In the genomic region with DNA sequence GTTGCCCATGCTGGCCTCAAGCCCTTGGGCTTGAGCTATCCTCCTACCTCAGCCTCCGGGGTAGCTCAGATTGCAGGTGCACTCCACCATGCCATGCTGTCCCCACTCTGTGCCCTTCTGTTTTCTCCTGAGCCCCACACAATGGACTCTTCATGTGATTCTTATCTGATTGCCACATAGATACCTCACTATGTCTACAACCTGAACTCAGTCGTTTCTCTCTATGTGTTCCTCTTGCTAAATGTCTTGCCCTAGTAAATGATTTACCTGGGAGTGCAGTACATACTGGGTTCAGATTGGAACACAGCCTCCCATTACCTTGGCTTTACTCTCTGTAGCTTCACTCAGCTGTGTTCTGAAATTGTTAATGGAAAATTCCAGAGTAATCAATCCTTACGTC, we compare ENCODE assay signal across 23 mouse cellular contexts. TPM values are rescaled to one million over a fixed set of nuclear protein-coding genes. Genes with fewer than 3 reads are reported as not detected.
A peak's percentile ranks its signal among the peaks of the same experiment; 100 is the strongest.
DNase-seq lines count a peak whose midpoint lies in the region; ATAC-seq and TF ChIP-seq lines count a peak whose summit lies in the region.
"Had no signal": no experiment of that assay in that cellular context is flagged by ENCODE, and none has a peak within 500 bp of the region (broad histone marks: within the 10 kb centered on the region; RNA-seq: fewer than 3 reads in every experiment).

No protein-coding gene starts in this region.

- peak overlapping the region; percentile 71 for H3K27ac ChIP-seq in lung, embryonic 14.5 days (ENCODE audit: low read depth)
- 0 out of 2 replicates have a peak overlapping the region, but pooled peaks have one; percentile 7 for H3K27ac ChIP-seq in intestine, embryonic 16.5 days (ENCODE audit: low read length)
- H3K27ac ChIP-seq in kidney, postnatal 0 days: 0 out of 2 replicates have a peak overlapping the region, but pooled peaks have one; percentile 19
- H3K27ac ChIP-seq in liver, embryonic 16.5 days (ENCODE audit: low read length): peak overlapping the region; percentile 88
- no peak overlapping the region for H3K27ac ChIP-seq in hindbrain, embryonic 10.5 days
- H3K27ac ChIP-seq: forebrain, embryonic 10.5 days; gastrocnemius, adult 2 months; hindbrain, embryonic 13.5 days; layer of hippocampus, adult 2 months; limb, embryonic 15.5 days; midbrain, embryonic 13.5 days; neural tube, embryonic 13.5 days had no signal

- no peaks in the 10 kb centered on the region for H3K9me3 ChIP-seq in lung, embryonic 14.5 days (ENCODE audit: low read depth, low read length)
- H3K9me3 ChIP-seq in intestine, embryonic 16.5 days (ENCODE audit: control insufficient read depth, low read length): no peaks in the 10 kb centered on the region
- no peaks in the 10 kb centered on the region for H3K9me3 ChIP-seq in kidney, postnatal 0 days (replicated peaks; ENCODE audit: low read length)
- H3K9me3 ChIP-seq in liver, embryonic 16.5 days (replicated peaks; ENCODE audit: control insufficient read depth, low read length): no peaks in the 10 kb centered on the region
- no peaks in the 10 kb centered on the region for H3K9me3 ChIP-seq in hindbrain, embryonic 10.5 days
- H3K9me3 ChIP-seq: heart, embryonic 12.5 days; limb, embryonic 15.5 days; midbrain, embryonic 13.5 days; neural tube, embryonic 13.5 days had no signal

- DNase-seq in lung, embryonic 14.5 days: peak; percentile 19
- DNase-seq in lung, postnatal 4 days: no peak
- DNase-seq in kidney, postnatal 0 days (ENCODE audit: low spot score): no peak
- DNase-seq in hindbrain, embryonic 10.5 days (ENCODE audit: low spot score): no peak
- no peak for DNase-seq in right cerebral cortex, postnatal 10 days (ENCODE audit: low spot score in 2 of 2)
- DNase-seq in ovary, postnatal 14 days (ENCODE audit: low spot score): no peak
- DNase-seq: B cell, adult 2 months; cerebellum, adult 11-12 months; cerebellum, postnatal 36 days; forebrain, postnatal 0 days; gastrocnemius, adult 2 months; heart, postnatal 14 days; layer of hippocampus, postnatal 36 days had no signal

- H3K4me3 ChIP-seq in lung, embryonic 14.5 days (ENCODE audit: low read depth, low read length): no peak overlapping the region
- H3K4me3 ChIP-seq in intestine, embryonic 16.5 days (ENCODE audit: low read length): no peak overlapping the region
- no peak overlapping the region for H3K4me3 ChIP-seq in kidney, postnatal 0 days (replicated peaks; ENCODE audit: low read depth, low read length)
- no peak overlapping the region for H3K4me3 ChIP-seq in liver, embryonic 16.5 days (ENCODE audit: low read depth, low read length)
- H3K4me3 ChIP-seq in hindbrain, embryonic 10.5 days: no peak overlapping the region
- H3K4me3 ChIP-seq: forebrain, embryonic 10.5 days; gastrocnemius, adult 2 months; heart, embryonic 12.5 days; hindbrain, embryonic 13.5 days; layer of hippocampus, adult 2 months; limb, embryonic 15.5 days; midbrain, embryonic 13.5 days; neural tube, embryonic 13.5 days had no signal

- no peaks in the 10 kb centered on the region for H3K4me1 ChIP-seq in lung, embryonic 14.5 days (ENCODE audit: insufficient read depth)
- H3K4me1 ChIP-seq in intestine, embryonic 16.5 days (ENCODE audit: control insufficient read depth, insufficient read depth, low read length): peaks cover 7% of the 10 kb centered on the region
- peaks cover 7% of the 10 kb centered on the region; the same call in 1 of the 2 replicates for H3K4me1 ChIP-seq in kidney, postnatal 0 days (replicated peaks; ENCODE audit: insufficient read depth, low read length)
- H3K4me1 ChIP-seq in liver, embryonic 16.5 days (ENCODE audit: control insufficient read depth, low read depth, low read length): no peaks in the 10 kb centered on the region; the same call in 1 of the 2 replicates
- H3K4me1 ChIP-seq in hindbrain, embryonic 10.5 days (replicated peaks): peaks cover 7% of the 10 kb centered on the region; the same call in 1 of the 2 replicates
- H3K4me1 ChIP-seq: hindbrain, embryonic 13.5 days; limb, embryonic 15.5 days; midbrain, embryonic 13.5 days; neural tube, embryonic 13.5 days had no signal

- WGBS in lung, embryonic 14.5 days: 50% methylated on average over 3 of the region's 3 CpGs
- WGBS in intestine, embryonic 16.5 days: 58% methylated on average over 3 of the region's 3 CpGs
- 72% methylated on average over 3 of the region's 3 CpGs for WGBS in kidney, postnatal 0 days
- 62% methylated on average over 3 of the region's 3 CpGs for WGBS in liver, embryonic 16.5 days (ENCODE audit: insufficient replicate concordance)
- WGBS in hindbrain, embryonic 10.5 days: 89% methylated on average over 3 of the region's 3 CpGs

- no peak overlapping the region for H3K4me2 ChIP-seq in lung, embryonic 14.5 days
- no peak overlapping the region for H3K4me2 ChIP-seq in intestine, embryonic 16.5 days (ENCODE audit: low read depth, low read length)
- H3K4me2 ChIP-seq in kidney, postnatal 0 days (ENCODE audit: low read length): no peak overlapping the region
- H3K4me2 ChIP-seq in liver, embryonic 16.5 days (ENCODE audit: low read depth, low read length): no peak overlapping the region
- H3K4me2 ChIP-seq: heart, embryonic 12.5 days; hindbrain, embryonic 13.5 days; limb, embryonic 15.5 days; midbrain, embryonic 13.5 days; neural tube, embryonic 13.5 days had no signal

- TF ChIP-seq CTCF in lung, embryonic 14.5 days (IDR thresholded peaks at IDR 0.05; ENCODE audit: low read depth): no peak
- no peak for TF ChIP-seq CTCF in kidney, postnatal 0 days (IDR thresholded peaks at IDR 0.05; ENCODE audit: low read depth)

- no peak overlapping the region for H3K9ac ChIP-seq in lung, embryonic 14.5 days
- H3K9ac ChIP-seq in intestine, embryonic 16.5 days (ENCODE audit: low read depth, low read length): no peak overlapping the region
- no peak overlapping the region for H3K9ac ChIP-seq in kidney, postnatal 0 days (ENCODE audit: low read depth, low read length)
- H3K9ac ChIP-seq in liver, embryonic 16.5 days (ENCODE audit: low read depth, low read length): no peak overlapping the region
- H3K9ac ChIP-seq: forebrain, postnatal 0 days; heart, embryonic 12.5 days; hindbrain, embryonic 13.5 days; limb, embryonic 15.5 days; midbrain, embryonic 13.5 days; neural tube, embryonic 13.5 days had no signal

- no peaks in the 10 kb centered on the region for H3K27me3 ChIP-seq in lung, embryonic 14.5 days (ENCODE audit: insufficient read depth, low read length)
- no peaks in the 10 kb centered on the region for H3K27me3 ChIP-seq in intestine, embryonic 16.5 days (replicated peaks; ENCODE audit: control insufficient read depth, insufficient read depth, low read length)
- H3K27me3 ChIP-seq in kidney, postnatal 0 days (ENCODE audit: insufficient read depth, low read length): no peaks in the 10 kb centered on the region
- H3K27me3 ChIP-seq in liver, embryonic 16.5 days (ENCODE audit: control insufficient read depth, insufficient read depth, low read depth, low read length): no peaks in the 10 kb centered on the region
- H3K27me3 ChIP-seq in hindbrain, embryonic 10.5 days (ENCODE audit: insufficient read depth, poor library complexity, severe bottlenecking): no peaks in the 10 kb centered on the region
- H3K27me3 ChIP-seq: heart, embryonic 12.5 days; hindbrain, embryonic 13.5 days; limb, embryonic 15.5 days; midbrain, embryonic 13.5 days; neural tube, embryonic 13.5 days had no signal

- peak; percentile 70; the same call in 1 of the 2 replicates for ATAC-seq in lung, embryonic 14.5 days (ENCODE audit: insufficient read depth)
- ATAC-seq in intestine, embryonic 16.5 days: peak; percentile 96
- peak; percentile 50; the same call in 1 of the 2 replicates for ATAC-seq in kidney, postnatal 0 days (replicated peaks; ENCODE audit: low FRiP score, low read depth)
- ATAC-seq in liver, embryonic 16.5 days (ENCODE audit: low read depth): peak; percentile 81
- ATAC-seq: forebrain, postnatal 0 days; inflammation-experienced regulatory T-cells, adult 6 months had no signal

- peaks cover 17% of the 10 kb centered on the region; the same call in 1 of the 2 replicates for H3K36me3 ChIP-seq in lung, embryonic 14.5 days (ENCODE audit: insufficient read depth)
- peaks cover 3% of the 10 kb centered on the region; the same call in 1 of the 2 replicates for H3K36me3 ChIP-seq in intestine, embryonic 16.5 days (ENCODE audit: control insufficient read depth, insufficient read depth, low read length)
- peaks cover 22% of the 10 kb centered on the region; the same call in 1 of the 2 replicates for H3K36me3 ChIP-seq in kidney, postnatal 0 days (ENCODE audit: insufficient read depth, low read length)
- no peaks in the 10 kb centered on the region; the same call in none of the 2 replicates for H3K36me3 ChIP-seq in liver, embryonic 16.5 days (ENCODE audit: control insufficient read depth, insufficient read depth)
- peaks cover 55% of the 10 kb centered on the region for H3K36me3 ChIP-seq in hindbrain, embryonic 10.5 days

RNA-seq across cellular contexts. Expression of a gene that starts 17.6 kb away (rescaled TPM):
- polyA plus RNA-seq in lung, embryonic 14.5 days (2014; fragmentation: Nextera tagmentation; extraction: Ambion mirVana): 46.8 and 49.0 TPM in 2 replicates
- polyA plus RNA-seq in intestine, embryonic 16.5 days (2015; fragmentation: Nextera tagmentation; extraction: Ambion mirVana): 74.7 and 86.3 TPM in 2 replicates
- polyA plus RNA-seq in kidney, postnatal 0 days (2015; fragmentation: Nextera tagmentation; extraction: Ambion mirVana): 168 and 174 TPM in 2 replicates
- polyA plus RNA-seq in liver, embryonic 16.5 days (2015; fragmentation: Nextera tagmentation; extraction: Ambion mirVana): 57.9 and 62.6 TPM in 2 replicates
- 33.1 and 34.5 TPM in 2 replicates for polyA plus RNA-seq in hindbrain, embryonic 10.5 days (2016; fragmentation: Nextera tagmentation; extraction: Ambion mirVana)

RNA-seq across cellular contexts. Expression of a gene that starts 22.8 kb away (rescaled TPM):
- polyA plus RNA-seq in lung, embryonic 14.5 days (2014; fragmentation: Nextera tagmentation; extraction: Ambion mirVana): 164 and 169 TPM in 2 replicates
- polyA plus RNA-seq in intestine, embryonic 16.5 days (2015; fragmentation: Nextera tagmentation; extraction: Ambion mirVana): 149 and 162 TPM in 2 replicates
- 169 and 170 TPM in 2 replicates for polyA plus RNA-seq in kidney, postnatal 0 days (2015; fragmentation: Nextera tagmentation; extraction: Ambion mirVana)
- 66.2 and 68.2 TPM in 2 replicates for polyA plus RNA-seq in liver, embryonic 16.5 days (2015; fragmentation: Nextera tagmentation; extraction: Ambion mirVana)
- 202 and 435 TPM in 2 replicates for polyA plus RNA-seq in hindbrain, embryonic 10.5 days (2016; fragmentation: Nextera tagmentation; extraction: Ambion mirVana)

RNA-seq across cellular contexts. Expression of a gene that starts 52.4 kb away (rescaled TPM):
- 62.3 and 68.3 TPM in 2 replicates for polyA plus RNA-seq in lung, embryonic 14.5 days (2014; fragmentation: Nextera tagmentation; extraction: Ambion mirVana)
- 150 and 163 TPM in 2 replicates for polyA plus RNA-seq in intestine, embryonic 16.5 days (2015; fragmentation: Nextera tagmentation; extraction: Ambion mirVana)
- 78.2 and 85.1 TPM in 2 replicates for polyA plus RNA-seq in kidney, postnatal 0 days (2015; fragmentation: Nextera tagmentation; extraction: Ambion mirVana)
- 15.9 and 17.2 TPM in 2 replicates for polyA plus RNA-seq in liver, embryonic 16.5 days (2015; fragmentation: Nextera tagmentation; extraction: Ambion mirVana)
- polyA plus RNA-seq in hindbrain, embryonic 10.5 days (2016; fragmentation: Nextera tagmentation; extraction: Ambion mirVana): 28.3 and 35.5 TPM in 2 replicates

RNA-seq across cellular contexts. Expression of a gene that starts 52.8 kb away (rescaled TPM):
- polyA plus RNA-seq in lung, embryonic 14.5 days (2014; fragmentation: Nextera tagmentation; extraction: Ambion mirVana): 23.3 and 23.9 TPM in 2 replicates
- polyA plus RNA-seq in intestine, embryonic 16.5 days (2015; fragmentation: Nextera tagmentation; extraction: Ambion mirVana): 16.4 and 19.9 TPM in 2 replicates
- 16.3 and 17.2 TPM in 2 replicates for polyA plus RNA-seq in kidney, postnatal 0 days (2015; fragmentation: Nextera tagmentation; extraction: Ambion mirVana)
- polyA plus RNA-seq in liver, embryonic 16.5 days (2015; fragmentation: Nextera tagmentation; extraction: Ambion mirVana): 10.3 and 10.5 TPM in 2 replicates
- polyA plus RNA-seq in hindbrain, embryonic 10.5 days (2016; fragmentation: Nextera tagmentation; extraction: Ambion mirVana): 7.3 and 10.0 TPM in 2 replicates
